Mouse (Mus musculus) heart, adult 18-20 months (tissue): ENCODE measurements around the gene Olfr1465. TPM values are rescaled to one million over a fixed set of nuclear protein-coding genes. Genes with fewer than 3 reads are reported as not detected.

Source experiments
- DNase-seq, 2 experiments: peaks; one replicate each; pipeline ENCODE4 v3.0.0; 2021 to 2022; ENCODE audit warnings: mixed read lengths in 1 of 2
- long read RNA-seq, 2 experiments: library from polyadenylated mRNA; stranded (forward); transcript quantifications; one replicate each; pipeline ENCODE4 v2.0.0; 2021
- total RNA-seq, 2 experiments: library from RNA; stranded (reverse); gene quantifications; 2 replicates each; pipeline ENCODE4 v1.2.3; 2021

The Olfr1465 gene
- not detected for total RNA-seq
- long read RNA-seq, experiment 1 = 0 reads
- long read RNA-seq, experiment 2 = 0 reads

GRCm38 (mm10) chr19:13315441-13315840 is at the start of gene Olfr1465:
TSS of gene Olfr1465 (minus strand) at chr19:13315541.
- no peak for DNase-seq

- DNase-seq = no peak
These were observed 46.6 kb upstream of the Olfr1465 start, which contains the start of gene Olfr1467 for GRCm38 (mm10) chr19:13361936-13362335. TSS of gene Olfr1467 (plus strand) at chr19:13362236.

- DNase-seq = no peak
These were observed 23.2 kb upstream of the Olfr1465 start, which contains the start of gene Olfr1466 for GRCm38 (mm10) chr19:13338562-13338961. TSS of gene Olfr1466 (plus strand) at chr19:13338862.

Other genes with a start within 250 kb of the Olfr1465 start
- gene Olfr1457, start 217.7 kb downstream of the Olfr1465 start, total RNA-seq = not detected
- gene Olfr1458, start 208.8 kb downstream of the Olfr1465 start, total RNA-seq = not detected
- not detected for gene Olfr1459, start 166.0 kb downstream of the Olfr1465 start, total RNA-seq
- gene Olfr1461, start 152.5 kb downstream of the Olfr1465 start, total RNA-seq = not detected
- not detected for gene Olfr1462, start 129.8 kb downstream of the Olfr1465 start, total RNA-seq
- not detected for gene Olfr1463, start 84.2 kb downstream of the Olfr1465 start, total RNA-seq
- not detected for gene Olfr1466, start 23.3 kb upstream of the Olfr1465 start, total RNA-seq
- gene Olfr1467, start 46.7 kb upstream of the Olfr1465 start, total RNA-seq = not detected
- not detected for gene Olfr1469, start 92.3 kb upstream of the Olfr1465 start, total RNA-seq
- not detected for gene Olfr1471, start 127.9 kb upstream of the Olfr1465 start, total RNA-seq
- gene Olfr1472, start 140.5 kb upstream of the Olfr1465 start, total RNA-seq = not detected
- not detected for gene Olfr1474, start 154.0 kb upstream of the Olfr1465 start, total RNA-seq
- not detected for gene Olfr1475, start 164.7 kb upstream of the Olfr1465 start, total RNA-seq
- not detected for gene Olfr1477, start 185.0 kb upstream of the Olfr1465 start, total RNA-seq
- gene Olfr1480, start 212.4 kb upstream of the Olfr1465 start, total RNA-seq = not detected